Mouse (Mus musculus): ENCODE results near the gene Sumo2.

DNA sequence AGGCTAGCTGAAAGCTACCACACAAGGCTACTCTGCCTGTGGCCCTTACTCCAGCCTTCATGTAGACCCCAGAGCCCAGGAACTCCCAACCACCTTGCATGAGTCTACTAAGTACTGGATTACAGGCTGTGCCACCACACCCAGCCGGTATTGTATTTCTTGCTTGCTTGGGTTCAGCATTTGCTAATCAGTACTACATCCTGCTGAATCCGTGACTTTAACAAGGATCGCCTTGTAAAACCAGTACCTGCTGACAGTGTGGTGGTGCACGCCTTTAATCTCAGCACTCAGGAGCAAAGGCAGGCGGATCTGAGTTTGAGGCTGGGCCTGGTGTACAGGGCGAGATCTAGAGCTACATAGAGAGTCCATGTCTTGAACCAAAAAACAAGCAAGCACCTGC is 33.4 kb downstream of the Sumo2 start:
- no peak for TF ChIP-seq CTCF (conservative IDR thresholded peaks at IDR 0.05; ENCODE audit: insufficient read depth, insufficient read length, low read depth, low read length)
- TF ChIP-seq POLR2A (IDR thresholded peaks at IDR 0.05; ENCODE audit: low read depth, low read length): no peak
